Mouse (Mus musculus): ENCODE results near the gene Tmc6. TPM values are rescaled to one million over a fixed set of nuclear protein-coding genes. Genes with fewer than 3 reads are reported as not detected.

Tmc6 gene
- total and polyA plus RNA-seq, 2 experiments: 5.3 to 11.8 TPM

DNA sequence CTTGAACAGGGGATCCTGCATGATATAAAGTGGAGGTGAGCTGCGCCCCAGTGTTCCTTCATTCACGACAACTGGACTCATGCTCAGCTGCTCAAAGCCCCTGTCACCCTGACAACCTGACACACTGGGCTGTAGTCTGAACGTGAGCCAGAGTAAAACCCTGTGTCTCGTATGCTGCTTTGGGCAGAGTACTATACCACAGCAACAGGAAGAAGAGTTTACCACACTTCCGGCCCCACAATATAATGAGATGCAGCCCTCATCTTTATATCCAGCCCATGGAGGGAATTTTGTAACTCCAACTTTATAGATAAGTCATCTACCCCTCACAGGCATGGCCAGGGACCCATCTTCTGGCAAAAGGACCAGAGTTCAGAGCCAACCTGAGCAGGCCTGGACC lies 4.9 kb downstream of the Tmc6 start:
- Histone ChIP-seq H3K27ac (replicated peaks; ENCODE audit: insufficient read depth, low read depth, low read length) (no peak overlapping the region), H3K4me1 (ENCODE audit: control insufficient read depth, insufficient read depth, low read length) (peaks cover 4% of the 10 kb centered on the region; the same call in 1 of the 2 replicates)
- 85% methylated on average over 5 of the region's 5 CpGs for WGBS

DNA sequence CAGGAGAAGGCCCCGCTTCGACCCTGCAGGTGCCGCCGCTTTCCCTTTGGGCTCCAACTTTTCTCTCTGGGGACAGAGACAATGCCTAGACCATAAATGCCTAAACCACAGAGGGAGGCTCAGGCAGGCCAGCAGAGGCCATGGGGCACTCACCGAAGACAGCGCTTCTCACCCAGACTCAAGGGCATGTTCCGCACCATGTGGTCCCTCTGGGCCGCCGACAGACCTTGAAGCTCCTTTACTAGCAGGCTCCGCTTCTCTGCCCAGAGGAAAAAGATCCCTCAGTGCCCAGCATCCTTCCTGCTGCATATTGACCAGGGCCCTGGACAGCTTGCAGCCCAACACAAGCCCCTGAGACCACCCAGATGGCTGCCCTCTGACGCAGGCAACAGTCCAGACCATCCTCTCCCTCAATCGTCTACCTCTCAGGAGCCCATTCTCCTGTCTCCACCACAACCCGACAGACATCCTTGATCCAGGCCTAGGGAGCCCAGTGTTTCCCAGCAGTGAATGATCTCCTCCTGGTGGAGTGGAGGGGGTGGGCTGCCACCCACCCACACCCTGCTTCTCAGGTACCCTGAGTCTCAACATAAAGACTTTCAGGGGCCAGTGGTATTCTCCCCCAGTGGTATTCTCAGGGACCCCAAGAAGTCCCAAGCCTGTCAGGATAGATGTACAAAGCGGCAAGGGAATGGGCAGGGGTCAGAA lies 5.8 kb downstream of the Tmc6 start:
- no peak overlapping the region for H3K4me3 ChIP-seq (ENCODE audit: insufficient read depth, low read depth, low read length)
- H3K27me3 ChIP-seq (ENCODE audit: control insufficient read depth, insufficient read depth, low read length): no peaks in the 10 kb centered on the region
- H3K36me3 ChIP-seq (ENCODE audit: control insufficient read depth, insufficient read depth, low read length): no peaks in the 10 kb centered on the region
- no peak overlapping the region for H3K27ac ChIP-seq (replicated peaks; ENCODE audit: insufficient read depth, low read depth, low read length)
- no peaks in the 10 kb centered on the region for H3K79me2 ChIP-seq (ENCODE audit: control insufficient read depth, insufficient read depth, low read length)
- H3K4me1 ChIP-seq (ENCODE audit: control insufficient read depth, insufficient read depth, low read length): peaks cover 3% of the 10 kb centered on the region; the same call in 1 of the 2 replicates
- 96% methylated on average over 14 of the region's 14 CpGs for WGBS
- no peak overlapping the region for H3K9ac ChIP-seq (ENCODE audit: low read depth, low read length)
- DNase-seq (ENCODE audit: extremely low read depth, low read depth, low spot score): no peak
- TF ChIP-seq POLR2A (IDR thresholded peaks at IDR 0.05; ENCODE audit: extremely low read depth, insufficient read depth, low read length) (no peak), CTCF (IDR thresholded peaks at IDR 0.05; ENCODE audit: low read depth, low read length) (no peak)

More for the DNA sequence above, 4.9 kb downstream of the Tmc6 start:
- Histone ChIP-seq H3K36me3 (ENCODE audit: control insufficient read depth, insufficient read depth, low read length) (no peaks in the 10 kb centered on the region), H3K4me3 (ENCODE audit: insufficient read depth, low read depth, low read length) (no peak overlapping the region), H3K27me3 (ENCODE audit: control insufficient read depth, insufficient read depth, low read length) (no peaks in the 10 kb centered on the region), H3K79me2 (ENCODE audit: control insufficient read depth, insufficient read depth, low read length) (no peaks in the 10 kb centered on the region), H3K9ac (ENCODE audit: low read depth, low read length) (no peak overlapping the region)
- TF ChIP-seq POLR2A (IDR thresholded peaks at IDR 0.05; ENCODE audit: extremely low read depth, insufficient read depth, low read length) (no peak), CTCF (IDR thresholded peaks at IDR 0.05; ENCODE audit: low read depth, low read length) (no peak)
- no peak for DNase-seq (ENCODE audit: extremely low read depth, low read depth, low spot score)

DNA sequence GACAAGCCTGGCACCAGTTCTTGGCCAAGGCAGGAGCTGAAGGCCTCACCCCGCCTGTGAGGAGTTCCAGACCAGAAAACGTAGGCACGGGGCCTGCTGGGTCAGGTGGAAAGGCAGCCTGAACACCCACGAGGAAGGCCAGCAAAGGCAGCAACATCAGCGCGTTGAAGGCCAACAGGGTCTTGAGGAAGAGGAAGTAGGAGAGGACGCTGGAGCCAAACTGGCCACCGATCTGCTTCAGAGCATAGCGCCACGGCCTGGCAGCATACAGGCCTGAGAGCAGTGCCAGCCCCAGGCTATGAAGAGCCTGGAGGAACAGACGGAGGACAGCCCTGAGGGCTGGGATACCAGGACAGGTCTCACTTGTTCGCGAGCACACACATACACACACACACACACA lies 6.5 kb downstream of the Tmc6 start:
- no peak for DNase-seq (ENCODE audit: extremely low read depth, low read depth, low spot score)
- Histone ChIP-seq H3K4me1 (ENCODE audit: control insufficient read depth, insufficient read depth, low read length) (no peaks in the 10 kb centered on the region), H3K36me3 (ENCODE audit: control insufficient read depth, insufficient read depth, low read length) (no peaks in the 10 kb centered on the region), H3K27me3 (ENCODE audit: control insufficient read depth, insufficient read depth, low read length) (no peaks in the 10 kb centered on the region), H3K79me2 (ENCODE audit: control insufficient read depth, insufficient read depth, low read length) (no peaks in the 10 kb centered on the region), H3K4me3 (ENCODE audit: insufficient read depth, low read depth, low read length) (no peak overlapping the region), H3K9ac (ENCODE audit: low read depth, low read length) (no peak overlapping the region), H3K27ac (replicated peaks; ENCODE audit: insufficient read depth, low read depth, low read length) (no peak overlapping the region)
- TF ChIP-seq POLR2A (IDR thresholded peaks at IDR 0.05; ENCODE audit: extremely low read depth, insufficient read depth, low read length) (no peak), CTCF (IDR thresholded peaks at IDR 0.05; ENCODE audit: low read depth, low read length) (no peak)
- 84% methylated on average over 13 of the region's 13 CpGs for WGBS

DNA sequence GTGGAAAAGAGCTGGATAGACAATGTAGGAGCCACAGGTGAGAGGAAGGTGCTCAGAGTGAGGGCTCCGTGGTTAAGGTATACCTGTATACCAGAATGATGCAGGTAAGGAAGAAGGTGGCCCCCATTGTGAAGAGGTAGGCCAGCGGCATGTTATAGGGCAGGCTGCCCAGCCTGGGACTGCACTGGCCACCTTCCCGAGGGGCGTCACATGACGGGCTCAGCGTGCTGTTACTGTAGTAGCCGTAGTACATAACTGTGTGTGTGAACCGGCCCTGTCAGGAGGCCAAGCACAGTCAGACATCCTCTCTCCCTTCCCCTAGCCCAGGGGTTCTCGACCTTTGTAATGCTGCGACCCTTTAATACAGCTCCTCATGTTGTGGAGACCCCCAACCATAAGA lies 7.1 kb downstream of the Tmc6 start:
- DNase-seq (ENCODE audit: extremely low read depth, low read depth, low spot score): no peak
- H3K9ac ChIP-seq (ENCODE audit: low read depth, low read length): no peak overlapping the region
- no peak overlapping the region for H3K27ac ChIP-seq (replicated peaks; ENCODE audit: insufficient read depth, low read depth, low read length)
- WGBS: 93% methylated on average over 10 of the region's 10 CpGs
- H3K4me1 ChIP-seq (ENCODE audit: control insufficient read depth, insufficient read depth, low read length): no peaks in the 10 kb centered on the region
- no peaks in the 10 kb centered on the region for H3K27me3 ChIP-seq (ENCODE audit: control insufficient read depth, insufficient read depth, low read length)
- H3K79me2 ChIP-seq (ENCODE audit: control insufficient read depth, insufficient read depth, low read length): no peaks in the 10 kb centered on the region
- no peak overlapping the region for H3K4me3 ChIP-seq (ENCODE audit: insufficient read depth, low read depth, low read length)
- H3K36me3 ChIP-seq (ENCODE audit: control insufficient read depth, insufficient read depth, low read length): no peaks in the 10 kb centered on the region
- no peak for TF ChIP-seq CTCF (IDR thresholded peaks at IDR 0.05; ENCODE audit: low read depth, low read length)
- no peak for TF ChIP-seq POLR2A (IDR thresholded peaks at IDR 0.05; ENCODE audit: extremely low read depth, insufficient read depth, low read length)

DNA sequence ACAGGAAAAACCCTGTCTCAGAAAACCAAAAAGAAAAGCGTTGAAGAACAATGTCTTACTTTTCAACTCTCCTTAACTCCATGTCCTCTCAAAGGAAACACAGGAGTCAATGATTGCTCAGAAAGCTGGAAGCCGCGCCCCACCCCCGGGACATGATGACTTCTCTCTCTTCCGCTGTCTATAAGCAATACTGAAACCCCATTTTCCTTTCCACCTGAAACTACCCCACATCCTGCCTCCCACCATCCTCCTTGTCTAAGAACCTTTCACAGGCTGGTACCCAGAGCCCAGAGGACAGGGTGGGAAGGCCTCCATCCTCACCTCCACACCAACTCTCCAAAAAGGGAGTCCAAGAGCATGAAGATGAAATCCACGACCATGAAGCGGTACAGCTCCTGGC lies 9.6 kb downstream of the Tmc6 start:
- no peak for DNase-seq (ENCODE audit: extremely low read depth, low read depth, low spot score)
- no peak overlapping the region for H3K4me3 ChIP-seq (ENCODE audit: insufficient read depth, low read depth, low read length)
- H3K36me3 ChIP-seq (ENCODE audit: control insufficient read depth, insufficient read depth, low read length): no peaks in the 10 kb centered on the region
- no peak overlapping the region for H3K9ac ChIP-seq (ENCODE audit: low read depth, low read length)
- WGBS: 94% methylated on average over 7 of the region's 7 CpGs
- no peaks in the 10 kb centered on the region for H3K4me1 ChIP-seq (ENCODE audit: control insufficient read depth, insufficient read depth, low read length)
- H3K79me2 ChIP-seq (ENCODE audit: control insufficient read depth, insufficient read depth, low read length): no peaks in the 10 kb centered on the region
- H3K27ac ChIP-seq (replicated peaks; ENCODE audit: insufficient read depth, low read depth, low read length): no peak overlapping the region
- no peaks in the 10 kb centered on the region for H3K27me3 ChIP-seq (ENCODE audit: control insufficient read depth, insufficient read depth, low read length)
- no peak for TF ChIP-seq POLR2A (IDR thresholded peaks at IDR 0.05; ENCODE audit: extremely low read depth, insufficient read depth, low read length)
- TF ChIP-seq CTCF (IDR thresholded peaks at IDR 0.05; ENCODE audit: low read depth, low read length): no peak

DNA sequence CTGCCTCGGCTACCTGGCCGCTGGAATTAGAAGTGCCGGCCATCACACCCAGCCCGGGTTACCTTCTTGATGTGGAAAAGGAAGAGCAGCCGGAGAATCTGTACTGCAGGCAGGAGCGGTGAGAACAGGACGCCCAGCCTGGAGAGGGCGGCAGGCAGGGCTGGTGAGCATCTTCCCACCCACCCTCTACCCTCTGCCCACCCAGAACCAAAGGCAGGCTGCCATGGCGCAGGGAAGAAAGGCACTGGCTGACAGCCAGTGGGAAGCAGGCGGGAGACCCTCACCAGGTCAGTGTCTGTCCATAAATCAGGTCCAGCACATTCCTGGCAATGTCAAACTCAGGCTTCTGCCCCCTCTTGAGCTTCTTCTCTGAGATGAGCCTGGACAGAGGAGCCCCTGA lies 11.6 kb downstream of the Tmc6 start:
- Histone ChIP-seq H3K27me3 (ENCODE audit: control insufficient read depth, insufficient read depth, low read length) (no peaks in the 10 kb centered on the region), H3K4me1 (ENCODE audit: control insufficient read depth, insufficient read depth, low read length) (no peaks in the 10 kb centered on the region), H3K27ac (replicated peaks; ENCODE audit: insufficient read depth, low read depth, low read length) (no peak overlapping the region), H3K9ac (ENCODE audit: low read depth, low read length) (no peak overlapping the region), H3K79me2 (ENCODE audit: control insufficient read depth, insufficient read depth, low read length) (no peaks in the 10 kb centered on the region), H3K36me3 (ENCODE audit: control insufficient read depth, insufficient read depth, low read length) (no peaks in the 10 kb centered on the region), H3K4me3 (ENCODE audit: insufficient read depth, low read depth, low read length) (no peak overlapping the region)
- 95% methylated on average over 10 of the region's 10 CpGs for WGBS
- TF ChIP-seq CTCF (IDR thresholded peaks at IDR 0.05; ENCODE audit: low read depth, low read length): no peak
- TF ChIP-seq POLR2A (IDR thresholded peaks at IDR 0.05; ENCODE audit: extremely low read depth, insufficient read depth, low read length): no peak
- no peak for DNase-seq (ENCODE audit: extremely low read depth, low read depth, low spot score)
